Mouse (Mus musculus): ENCODE results near the gene Slc25a40.

Gene Slc25a40

GRCm38 (mm10) chr5:8422157-8422931 lies at the start of gene Slc25a40, which contains the start of gene Dbf4:
Slc25a40 (plus strand) TSS chr5:8422850.
Dbf4 (minus strand) TSS chr5:8422716.
- peak; percentile 91 for DNase-seq (ENCODE audit: extremely low read depth, insufficient read length, low spot score)

- DNase-seq (ENCODE audit: extremely low read depth, insufficient read length, low spot score), result no peak
These were observed 49.2 kb upstream of the Slc25a40 start for GRCm38 (mm10) chr5:8373415-8373814.

- DNase-seq (ENCODE audit: extremely low read depth, insufficient read length, low spot score), result no peak
These were observed 48.2 kb upstream of the Slc25a40 start for GRCm38 (mm10) chr5:8374297-8374906.

GRCm38 (mm10) chr5:8393891-8394583 lies 28.6 kb upstream of the Slc25a40 start:
- DNase-seq (ENCODE audit: extremely low read depth, insufficient read length, low spot score), result no peak

- no peak for DNase-seq (ENCODE audit: extremely low read depth, insufficient read length, low spot score)
These were observed 24.9 kb upstream of the Slc25a40 start for GRCm38 (mm10) chr5:8397587-8398249.

- no peak for DNase-seq (ENCODE audit: extremely low read depth, insufficient read length, low spot score)
These were observed 13.9 kb upstream of the Slc25a40 start for GRCm38 (mm10) chr5:8408746-8409145.

GRCm38 (mm10) chr5:8416683-8417413 lies 5.8 kb upstream of the Slc25a40 start:
- no peak for DNase-seq (ENCODE audit: extremely low read depth, insufficient read length, low spot score)

- DNase-seq (ENCODE audit: extremely low read depth, insufficient read length, low spot score), result no peak
These were observed 5.2 kb upstream of the Slc25a40 start for GRCm38 (mm10) chr5:8417443-8417842.

- no peak for DNase-seq (ENCODE audit: extremely low read depth, insufficient read length, low spot score)
These were observed 1.2 kb upstream of the Slc25a40 start for GRCm38 (mm10) chr5:8421424-8421823.

- DNase-seq (ENCODE audit: extremely low read depth, insufficient read length, low spot score), result peak; percentile 5
These were observed 580 bp downstream of the Slc25a40 start for GRCm38 (mm10) chr5:8422932-8423928.

GRCm38 (mm10) chr5:8424116-8424515 lies 1.5 kb downstream of the Slc25a40 start:
- DNase-seq (ENCODE audit: extremely low read depth, insufficient read length, low spot score), result no peak

GRCm38 (mm10) chr5:8425899-8426298 lies 3.2 kb downstream of the Slc25a40 start:
- DNase-seq (ENCODE audit: extremely low read depth, insufficient read length, low spot score), result no peak

- no peak for DNase-seq (ENCODE audit: extremely low read depth, insufficient read length, low spot score)
These were observed 15.0 kb downstream of the Slc25a40 start for GRCm38 (mm10) chr5:8437481-8438156.

- DNase-seq (ENCODE audit: extremely low read depth, insufficient read length, low spot score), result no peak
These were observed 16.4 kb downstream of the Slc25a40 start for GRCm38 (mm10) chr5:8439095-8439494.

- DNase-seq (ENCODE audit: extremely low read depth, insufficient read length, low spot score), result no peak
These were observed 32.9 kb downstream of the Slc25a40 start for GRCm38 (mm10) chr5:8455565-8455964.

GRCm38 (mm10) chr5:8456561-8456960 lies 33.9 kb downstream of the Slc25a40 start:
- DNase-seq (ENCODE audit: extremely low read depth, insufficient read length, low spot score), result peak; percentile 65

- DNase-seq (ENCODE audit: extremely low read depth, insufficient read length, low spot score), result no peak
These were observed 65.5 kb downstream of the Slc25a40 start for GRCm38 (mm10) chr5:8487989-8488700.

GRCm38 (mm10) chr5:8488701-8489297 lies 66.1 kb downstream of the Slc25a40 start:
- DNase-seq (ENCODE audit: extremely low read depth, insufficient read length, low spot score), result no peak
